Mouse (Mus musculus) thymus, adult 2 months (tissue): ENCODE data around the gene Arhgap10. TPM values are rescaled to one million over a fixed set of nuclear protein-coding genes. Genes with fewer than 3 reads are reported as not detected.
A peak's percentile ranks its signal among the peaks of the same experiment; 100 is the strongest.

ENCODE experiments used
- DNase-seq: peaks from one replicate; pipeline ENCODE4 v3.0.0; 2021
- H3K27ac ChIP-seq: fragments of 200-500 bp; 2 replicates; pipeline ENCODE4 v1.5.1; 2012; ENCODE audit warnings: low read length, control low read depth; ENCODE audit not compliant: control insufficient read depth, insufficient read depth
- H3K27me3 ChIP-seq: fragments of 200-500 bp; 2 replicates; pipeline ENCODE4 v1.6.1; 2012; ENCODE audit warnings: mild to moderate bottlenecking, low read length, moderate library complexity, mixed read lengths; ENCODE audit not compliant: control insufficient read depth, insufficient read depth
- H3K36me3 ChIP-seq: fragments of 200-500 bp; 2 replicates; pipeline ENCODE4 v1.6.1; 2012; ENCODE audit warnings: mild to moderate bottlenecking, low read length, moderate library complexity; ENCODE audit not compliant: control insufficient read depth, insufficient read depth
- H3K4me1 ChIP-seq: fragments of 200-500 bp; replicated peaks from 2 replicates; pipeline ENCODE4 v1.6.1; 2012; ENCODE audit warnings: low read length; ENCODE audit not compliant: control insufficient read depth, insufficient read depth
- H3K4me3 ChIP-seq: fragments of 200-500 bp; 2 replicates; pipeline ENCODE4 v1.5.1; 2012; ENCODE audit warnings: mild to moderate bottlenecking, low read length, control low read depth, moderate library complexity; ENCODE audit not compliant: control insufficient read depth, insufficient read depth
- CTCF ChIP-seq: fragments of 200-500 bp; IDR thresholded peaks from 2 replicates; pipeline ENCODE4 v1.5.1; 2012; ENCODE audit warnings: mild to moderate bottlenecking, control low read depth, low read length, moderate library complexity, borderline replicate concordance; ENCODE audit not compliant: control insufficient read depth, poor library complexity, insufficient read depth; ENCODE audit errors: extremely low read depth
- POLR2A ChIP-seq: fragments of 200-500 bp; IDR thresholded peaks from 2 replicates; pipeline ENCODE4 v1.6.1; 2012; ENCODE audit warnings: mild to moderate bottlenecking, low read length, control low read depth, moderate library complexity; ENCODE audit not compliant: control insufficient read depth, poor library complexity, insufficient read depth; ENCODE audit errors: extremely low read depth
- WGBS: fragments of 180-500 bp; shearing (Covaris S2); methylation state at CpG from one replicate; pipeline ENCODE4 v1.1.7; 2018; 5-methylcytosine and 5-hydroxymethylcytosine counted together
- polyA plus RNA-seq: library from polyadenylated mRNA; depleted of rRNA; stranded (reverse); fragments of >200 nt; gene quantifications from 2 replicates; pipeline ENCODE4 v1.2.3, GENCODE M21; 2012; rRNA removed

The Arhgap10 gene
- polyA plus RNA-seq, result 12.9 and 13.2 TPM in 2 replicates

DNA sequence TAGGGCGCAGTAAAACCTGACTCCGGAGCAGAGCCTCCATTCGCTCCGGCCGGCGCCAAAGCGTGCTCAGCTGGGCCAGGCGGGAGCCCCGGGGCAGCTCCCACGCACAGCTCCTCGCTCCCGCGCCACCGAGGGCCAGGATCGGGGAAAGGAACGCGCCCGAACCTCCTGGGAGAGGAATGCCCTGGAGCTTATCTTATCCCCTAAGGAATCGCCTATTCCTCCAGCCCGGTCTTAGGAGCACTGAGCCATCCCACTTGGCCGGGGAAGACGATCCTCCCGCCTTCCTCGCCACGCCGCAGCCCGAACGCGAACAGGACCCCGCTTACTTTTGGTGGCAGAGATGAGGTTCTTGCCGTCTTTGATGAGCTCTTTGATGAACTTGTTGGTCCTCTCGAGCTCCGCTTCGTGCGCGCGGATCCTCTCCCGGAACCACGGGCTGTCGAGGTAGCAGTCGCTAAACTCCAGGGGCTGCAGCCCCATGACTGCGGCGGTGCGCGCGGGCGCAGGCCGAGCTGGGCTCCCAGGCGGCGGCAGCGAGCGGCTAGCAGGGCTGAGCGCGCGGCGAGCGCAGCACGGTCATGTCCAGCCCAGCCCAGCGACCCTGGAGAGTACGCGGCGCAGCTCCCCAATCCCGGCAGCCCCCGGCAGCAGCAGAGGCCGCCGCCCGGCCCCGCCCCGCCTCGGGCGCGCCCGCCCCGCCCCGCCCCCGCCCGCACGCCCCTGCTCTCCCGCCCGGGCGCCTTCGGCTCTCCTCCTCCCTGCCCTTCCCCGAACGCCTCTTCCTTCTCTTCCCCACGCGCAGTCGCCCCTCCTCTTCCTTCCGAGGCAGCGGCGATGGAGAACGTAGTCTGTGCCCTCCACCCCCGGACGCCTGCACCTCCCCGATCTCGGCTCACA is at the start of gene Arhgap10:
Gene Arhgap10 (minus strand): TSS at position 653 of the 900 bp plus-strand sequence.
- no peak within 1 kb of the TSS for H3K27ac ChIP-seq
- peak within 1 kb of the TSS; percentile 99 for H3K4me3 ChIP-seq
- H3K27me3 ChIP-seq, result no peaks in the 10 kb centered on the region
- peak; percentile 89 for DNase-seq
- TF ChIP-seq POLR2A (0 out of 2 replicates have a peak, but pooled peaks have one; percentile 47), CTCF (no peak)
- H3K4me1 ChIP-seq, result peaks cover 10% of the 10 kb centered on the region
- no peaks in the 10 kb centered on the region for H3K36me3 ChIP-seq
- WGBS, result under 1% methylated on average over 84 of the region's 95 CpGs

DNA sequence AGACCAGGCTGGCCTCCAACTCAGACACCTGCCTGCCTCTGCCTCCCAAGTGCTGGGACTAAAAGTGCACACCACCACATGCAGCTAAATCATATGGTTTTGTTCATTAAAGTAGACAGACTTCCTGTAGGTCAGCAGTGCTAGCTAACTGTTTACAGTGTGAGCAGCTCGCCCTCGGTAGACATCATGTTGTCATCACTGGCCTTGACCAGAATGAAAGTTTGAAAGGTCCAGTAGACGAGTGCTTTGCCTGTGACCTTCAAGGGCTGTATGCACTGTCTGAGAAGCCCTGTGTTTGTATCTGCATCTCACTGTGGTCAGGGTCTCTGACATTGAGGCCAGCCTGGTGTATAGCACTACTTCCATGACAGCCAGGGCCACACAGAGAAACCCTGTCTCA is 43.7 kb upstream of the Arhgap10 start:
- 96% methylated on average over 3 of the region's 3 CpGs for WGBS
- Histone ChIP-seq H3K27ac (no peak overlapping the region), H3K36me3 (peaks cover 71% of the 10 kb centered on the region), H3K4me3 (no peak overlapping the region), H3K27me3 (no peaks in the 10 kb centered on the region), H3K4me1 (no peaks in the 10 kb centered on the region)
- TF ChIP-seq POLR2A, result no peak
- no peak for TF ChIP-seq CTCF
- no peak for DNase-seq

DNA sequence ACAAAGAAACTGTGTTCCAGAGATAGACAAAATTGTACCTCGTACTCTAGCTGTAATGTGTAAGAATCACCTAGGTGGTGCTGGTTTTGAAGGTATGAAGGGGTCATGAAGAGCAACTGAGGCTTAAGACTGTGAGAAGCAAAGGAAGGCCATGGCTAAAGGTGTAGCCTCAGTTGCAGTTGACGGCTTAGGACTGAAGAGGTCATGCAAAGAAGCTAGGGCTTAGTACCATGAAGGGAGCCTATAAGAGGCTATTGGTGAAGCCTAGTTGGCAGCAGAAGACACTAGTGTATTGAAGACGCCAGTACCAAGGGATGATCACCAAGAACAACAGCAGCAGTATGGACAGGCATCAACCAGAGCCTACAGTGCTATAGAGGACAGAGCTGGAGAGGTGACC is 34.7 kb upstream of the Arhgap10 start:
- no peak overlapping the region for H3K4me3 ChIP-seq
- H3K4me1 ChIP-seq, result 0 out of 2 replicates have a peak, but pooled peaks cover 2% of the 10 kb centered on the region
- no peak overlapping the region for H3K27ac ChIP-seq
- TF ChIP-seq CTCF (no peak), POLR2A (no peak)
- DNase-seq, result no peak
- peaks cover 34% of the 10 kb centered on the region for H3K36me3 ChIP-seq
- over 99% methylated on average over 3 of the region's 3 CpGs for WGBS
- no peaks in the 10 kb centered on the region for H3K27me3 ChIP-seq

DNA sequence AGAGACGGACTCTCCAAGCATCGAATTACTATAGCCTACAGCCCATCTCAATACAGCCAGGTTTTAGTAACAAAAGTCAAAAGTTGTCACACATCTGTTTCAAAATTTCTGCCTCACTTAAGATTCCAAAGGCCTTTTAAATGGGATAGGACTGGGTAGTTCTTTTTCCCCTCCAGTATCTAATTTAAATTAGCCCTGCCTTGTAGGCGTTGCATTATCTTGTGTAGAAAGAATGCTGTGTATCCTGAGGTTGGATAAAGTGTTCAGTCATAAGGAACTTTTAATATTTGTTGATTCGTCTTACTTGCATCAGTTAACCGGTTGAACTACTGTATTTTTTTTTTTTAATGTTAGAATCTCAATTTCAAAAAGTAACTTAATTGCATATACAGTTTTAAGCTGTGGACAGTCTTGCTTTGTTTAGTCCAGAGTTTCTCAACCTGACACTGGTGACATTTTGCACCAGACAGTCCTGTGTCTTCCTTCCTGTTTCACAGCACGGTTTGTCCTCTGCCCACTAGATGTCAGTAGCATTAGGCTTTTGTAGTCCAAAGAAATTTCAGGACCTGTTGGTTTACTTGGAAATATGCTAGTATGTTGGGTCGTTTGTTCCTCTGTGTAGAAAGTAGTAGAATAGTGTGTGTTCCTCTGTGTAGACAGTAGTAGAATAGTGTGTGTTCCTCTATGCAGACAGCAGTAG is 32.3 kb upstream of the Arhgap10 start:
- Histone ChIP-seq H3K4me1 (0 out of 2 replicates have a peak, but pooled peaks cover 2% of the 10 kb centered on the region), H3K27me3 (no peaks in the 10 kb centered on the region), H3K4me3 (peak overlapping the region; percentile 82; the same call in 1 of the 2 replicates), H3K27ac (no peak overlapping the region), H3K36me3 (peaks cover 17% of the 10 kb centered on the region)
- DNase-seq, result peak; percentile 40
- 4% methylated on average over 7 of the region's 7 CpGs for WGBS
- TF ChIP-seq CTCF, result no peak
- TF ChIP-seq POLR2A, result no peak

DNA sequence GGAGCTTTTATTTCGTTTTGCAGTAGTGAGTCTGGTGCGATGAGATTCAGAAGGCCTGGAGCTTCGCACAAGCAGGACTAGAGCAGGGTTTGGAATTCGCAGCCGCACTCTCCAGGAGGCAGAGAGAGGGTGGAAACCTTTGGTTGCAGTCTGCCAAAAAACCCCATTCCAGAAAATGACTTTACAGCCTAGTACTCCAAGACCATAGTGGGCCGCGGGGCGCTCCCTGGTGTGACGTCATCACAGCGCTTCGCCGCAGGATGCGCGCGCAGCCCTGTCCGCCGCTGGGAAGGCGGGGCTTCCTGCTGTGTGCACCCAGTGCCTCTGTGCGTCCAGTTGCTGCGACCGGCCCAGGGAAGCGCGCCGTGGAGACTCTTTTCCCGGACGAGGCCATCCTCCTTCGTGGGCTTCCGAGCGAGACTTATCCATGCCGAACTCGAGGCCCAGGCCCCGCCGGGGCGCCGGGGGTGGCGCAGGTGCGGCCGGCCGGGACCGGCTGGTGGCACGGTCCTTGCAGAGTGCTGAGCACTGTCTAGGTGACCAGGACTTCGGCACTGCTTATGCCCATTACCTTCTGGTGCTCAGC is 31.5 kb upstream of the Arhgap10 start, which contains the start of gene Prmt9:
Gene Prmt9 (plus strand): TSS at position 277 of the 586 bp plus-strand sequence.
- TF ChIP-seq CTCF (0 out of 2 replicates have a peak, but pooled peaks have one; percentile 13), POLR2A (peak; percentile 88)
- Histone ChIP-seq H3K27me3 (no peaks in the 10 kb centered on the region), H3K36me3 (peaks cover 14% of the 10 kb centered on the region), H3K4me1 (0 out of 2 replicates have a peak, but pooled peaks cover 2% of the 10 kb centered on the region), H3K27ac (no peak within 1 kb of the TSS; the same call in 1 of the 2 replicates), H3K4me3 (peak within 1 kb of the TSS; percentile 82)
- peak; percentile 94 for DNase-seq
- WGBS, result 6% methylated on average over 42 of the region's 42 CpGs

DNA sequence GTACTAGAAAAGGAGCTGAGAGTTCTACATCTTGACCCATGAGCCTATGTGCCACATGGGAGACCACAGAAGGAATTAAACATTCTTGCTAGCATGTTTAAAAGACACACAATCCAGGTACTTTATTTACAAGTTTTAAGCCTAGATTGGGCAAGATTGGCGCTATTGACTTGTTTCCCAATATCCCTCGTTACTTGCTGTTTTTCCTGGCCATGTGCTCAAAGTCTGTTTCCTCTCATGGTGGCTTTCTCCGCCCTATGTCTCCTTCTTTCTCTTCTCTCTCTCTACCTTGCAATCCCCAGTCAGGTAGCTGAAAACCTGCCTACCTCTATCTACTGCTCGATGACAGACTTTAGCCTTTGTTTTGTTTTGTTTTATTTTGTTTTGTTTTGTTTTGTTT is 27.9 kb upstream of the Arhgap10 start:
- Histone ChIP-seq H3K4me3 (no peak overlapping the region), H3K27me3 (no peaks in the 10 kb centered on the region), H3K27ac (no peak overlapping the region), H3K36me3 (no peaks in the 10 kb centered on the region), H3K4me1 (0 out of 2 replicates have a peak, but pooled peaks cover 2% of the 10 kb centered on the region)
- TF ChIP-seq POLR2A (no peak), CTCF (no peak)
- no peak for DNase-seq
- WGBS, result 96% methylated on average over 4 of the region's 4 CpGs
